Mouse (Mus musculus): ENCODE results near the gene Ergic1.

GRCm38 (mm10) chr17:26640286-26640740 lies 79.0 kb downstream of the Ergic1 start:
- no peak for TF ChIP-seq CTCF (IDR thresholded peaks at IDR 0.05; ENCODE audit: low read depth, low read length)
- TF ChIP-seq POLR2AphosphoS5 (IDR thresholded peaks at IDR 0.05; ENCODE audit: insufficient replicate concordance, low read depth, low read length), result no peak
